Mouse (Mus musculus) liver, postnatal 0 days (tissue): ENCODE data around the gene Ccdc6. TPM values are rescaled to one million over a fixed set of nuclear protein-coding genes. Genes with fewer than 3 reads are reported as not detected.
"Not testable (repeated sequence)": the region's sequence is repeated elsewhere in the genome, so short reads cannot be mapped to it uniquely, and the experiment has no call there.

Source experiments
- ATAC-seq: fragments of 200-750 bp; cut with Nextera tagmentation; 2 replicates; pipeline ENCODE4 v1.8.0; 2017; ENCODE audit warnings: mild to moderate bottlenecking, moderate library complexity
- DNase-seq: peaks from one replicate; pipeline ENCODE4 v3.0.0-alpha.2; 2016
- H3K27ac ChIP-seq: fragments of 300-500 bp; sonication (generic); 2 replicates; pipeline ENCODE4 v1.5.1; 2014; ENCODE audit warnings: antibody characterized with exemption, moderate library complexity, mild to moderate bottlenecking, low read depth
- H3K27me3 ChIP-seq: fragments of 300-500 bp; sonication (generic); 2 replicates; pipeline ENCODE4 v1.6.1; 2014; ENCODE audit warnings: low read length, control low read depth, mixed read lengths; ENCODE audit not compliant: insufficient read depth
- H3K36me3 ChIP-seq: fragments of 300-500 bp; sonication (generic); replicated peaks from 2 replicates; pipeline ENCODE4 v1.6.1; 2014; ENCODE audit warnings: mild to moderate bottlenecking, control low read depth, low read length, moderate library complexity, mixed read lengths; ENCODE audit not compliant: insufficient read depth
- H3K4me1 ChIP-seq: fragments of 300-500 bp; sonication (generic); 2 replicates; pipeline ENCODE4 v1.6.1; 2014; ENCODE audit warnings: antibody characterized with exemption, mild to moderate bottlenecking, control low read depth; ENCODE audit not compliant: insufficient read depth
- H3K4me2 ChIP-seq: fragments of 300-500 bp; sonication (generic); 2 replicates; pipeline ENCODE4 v1.6.1; 2014; ENCODE audit warnings: low read depth, mild to moderate bottlenecking, low read length, moderate library complexity, mixed read lengths
- H3K4me3 ChIP-seq: fragments of 300-500 bp; sonication (generic); 2 replicates; pipeline ENCODE4 v1.5.1; 2014; ENCODE audit warnings: low read depth, low read length
- H3K9ac ChIP-seq: fragments of 300-500 bp; sonication (generic); replicated peaks from 2 replicates; pipeline ENCODE4 v1.6.1; 2014; ENCODE audit warnings: mild to moderate bottlenecking, moderate library complexity
- H3K9me3 ChIP-seq: fragments of 300-500 bp; sonication (generic); 2 replicates; pipeline ENCODE4 v1.6.1; 2016; ENCODE audit warnings: mild to moderate bottlenecking, control low read depth, low read length, mixed read lengths
- CTCF ChIP-seq: sonication (generic); IDR thresholded peaks from 2 replicates; pipeline ENCODE4 v1.5.1; 2016; ENCODE audit warnings: antibody characterized with exemption, low read depth
- EP300 ChIP-seq: IDR thresholded peaks from 2 replicates; pipeline ENCODE4 v1.6.1; 2016; ENCODE audit warnings: antibody characterized with exemption, low read depth, mild to moderate bottlenecking
- WGBS: fragments of 180-500 bp; shearing (Covaris S2); extraction: QIAGEN DNeasy Blood & Tissue Kit; methylation state at CpG from one replicate; pipeline ENCODE4 v1.1.7; 2014; ENCODE audit not compliant: insufficient replicate concordance; 5-methylcytosine and 5-hydroxymethylcytosine counted together
- polyA plus RNA-seq: library from polyadenylated mRNA; unstranded; fragments of >200 nt; fragmentation: Nextera tagmentation; extraction: Ambion mirVana; gene quantifications from 2 replicates; pipeline ENCODE4 v1.2.1, GENCODE M21; 2015

The Ccdc6 gene
- polyA plus RNA-seq, 1 experiment from 2014 or later: 6.3 TPM

DNA sequence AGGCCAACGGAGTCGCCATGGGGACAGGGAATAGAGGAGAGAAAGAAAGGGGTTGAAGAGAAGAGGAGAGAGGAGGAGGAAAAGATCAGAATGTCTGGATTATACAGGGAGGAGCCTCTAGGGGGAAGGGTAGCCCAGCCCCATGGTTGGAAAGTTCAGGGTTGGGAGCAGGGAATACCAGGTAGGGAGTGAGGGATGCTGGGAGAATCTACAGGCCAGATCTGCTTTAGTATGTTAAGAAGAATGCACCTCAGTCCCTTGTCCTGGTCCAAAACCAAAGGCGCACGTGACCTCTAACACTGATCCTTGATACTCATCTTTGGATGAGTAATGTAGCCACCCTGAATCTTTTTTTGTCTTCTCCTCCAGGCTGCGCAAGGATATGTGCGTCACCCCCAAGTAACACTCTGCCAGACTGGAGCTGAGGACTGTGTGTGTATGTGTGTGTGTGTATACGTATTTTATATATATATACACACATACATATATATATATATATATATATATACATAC is 102.1 kb downstream of the Ccdc6 start:
- peaks cover 17% of the 10 kb centered on the region for H3K4me1 ChIP-seq
- ATAC-seq (no peak), DNase-seq (no peak)
- H3K9ac ChIP-seq: no peak overlapping the region
- TF ChIP-seq CTCF (no peak), EP300 (no peak)
- H3K27ac ChIP-seq: no peak overlapping the region
- no peaks in the 10 kb centered on the region for H3K36me3 ChIP-seq
- 84% methylated on average over 7 of the region's 7 CpGs for WGBS
- no peaks in the 10 kb centered on the region for H3K27me3 ChIP-seq
- no peak overlapping the region for H3K4me3 ChIP-seq
- H3K4me2 ChIP-seq: no peak overlapping the region
- no peaks in the 10 kb centered on the region for H3K9me3 ChIP-seq

DNA sequence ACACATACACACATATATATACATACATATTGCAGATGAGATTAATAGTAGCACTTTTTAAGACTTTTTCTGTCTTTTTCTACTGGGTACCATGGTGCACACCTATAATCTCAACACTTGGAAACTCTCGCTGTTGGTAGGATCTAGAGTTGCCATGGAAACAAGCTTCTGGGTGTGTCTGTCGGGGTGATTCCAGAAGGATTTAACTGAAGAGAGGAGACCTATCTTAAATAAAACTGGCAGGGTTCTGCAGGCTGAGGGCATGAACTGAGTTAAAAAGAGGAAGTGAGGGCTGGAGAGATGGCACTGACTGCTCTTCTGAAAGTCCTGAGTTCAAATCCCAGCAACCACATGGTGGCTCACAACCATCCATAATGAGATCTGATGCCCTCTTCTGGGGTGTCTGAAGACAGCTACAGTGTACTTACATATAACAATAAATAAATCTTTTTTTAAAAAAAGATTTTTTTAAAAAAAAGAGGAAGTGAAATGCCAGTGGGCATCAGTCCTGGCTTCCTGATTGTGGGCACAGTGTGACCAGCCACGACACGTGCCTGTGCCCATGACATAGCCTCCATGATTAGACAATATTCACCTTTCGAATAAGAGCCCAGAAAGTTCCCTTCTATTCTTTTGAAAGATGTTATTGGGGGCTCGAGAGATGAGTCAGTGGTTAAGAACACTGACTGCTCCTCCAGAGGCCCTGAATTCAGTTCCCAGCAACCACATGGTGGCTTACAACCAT is 102.7 kb downstream of the Ccdc6 start:
- 61% methylated on average over 6 of the region's 6 CpGs for WGBS
- H3K36me3 ChIP-seq: no peaks in the 10 kb centered on the region
- H3K4me1 ChIP-seq: peaks cover 14% of the 10 kb centered on the region
- no peaks in the 10 kb centered on the region for H3K9me3 ChIP-seq
- no peak overlapping the region for H3K9ac ChIP-seq
- no peak overlapping the region for H3K4me3 ChIP-seq
- TF ChIP-seq CTCF (no peak), EP300 (no peak)
- DNase-seq (no peak), ATAC-seq (no peak)
- no peak overlapping the region for H3K27ac ChIP-seq
- H3K27me3 ChIP-seq: no peaks in the 10 kb centered on the region
- no peak overlapping the region for H3K4me2 ChIP-seq

- Histone ChIP-seq H3K4me2 (no peak overlapping the region; the same call in 1 of the 2 replicates), H3K36me3 (no peaks in the 10 kb centered on the region), H3K27me3 (no peaks in the 10 kb centered on the region), H3K4me3 (no peak overlapping the region), H3K4me1 (peaks cover 4% of the 10 kb centered on the region; the same call in 1 of the 2 replicates), H3K9me3 (no peaks in the 10 kb centered on the region), H3K9ac (no peak overlapping the region), H3K27ac (no peak overlapping the region)
- 39% methylated on average over 12 of the region's 12 CpGs for WGBS
- no peak for DNase-seq
- TF ChIP-seq EP300 (no peak), CTCF (no peak)
- peak; percentile 50 for ATAC-seq
Observed at GRCm38 (mm10) chr10:70200889-70201500, 104.1 kb downstream of the Ccdc6 start.

GRCm38 (mm10) chr10:70204505-70205399 is 107.8 kb downstream of the Ccdc6 start, which contains the start of gene Mrln:
Mrln (plus strand) TSS chr10:70204664.
- Histone ChIP-seq H3K9ac (no peak within 1 kb of the TSS), H3K36me3 (no peaks in the 10 kb centered on the region), H3K27ac (no peak within 1 kb of the TSS), H3K4me3 (no peak within 1 kb of the TSS), H3K4me2 (peak within 1 kb of the TSS; percentile 48), H3K27me3 (no peaks in the 10 kb centered on the region), H3K4me1 (no peaks in the 10 kb centered on the region), H3K9me3 (no peaks in the 10 kb centered on the region)
- no peak for DNase-seq
- WGBS: 58% methylated on average over 17 of the region's 17 CpGs
- no peak for TF ChIP-seq CTCF
- no peak for ATAC-seq

GRCm38 (mm10) chr10:70211281-70211680 is 114.4 kb downstream of the Ccdc6 start:
- Histone ChIP-seq H3K4me1 (no peaks in the 10 kb centered on the region), H3K4me2 (no peak overlapping the region), H3K27ac (no peak overlapping the region), H3K9me3 (no peaks in the 10 kb centered on the region), H3K4me3 (no peak overlapping the region), H3K9ac (no peak overlapping the region), H3K36me3 (no peaks in the 10 kb centered on the region), H3K27me3 (no peaks in the 10 kb centered on the region)
- 78% methylated on average over 9 of the region's 9 CpGs for WGBS
- TF ChIP-seq EP300 (no peak), CTCF (no peak)
- no peak for ATAC-seq
- DNase-seq: no peak

- Histone ChIP-seq H3K4me1 (no peaks in the 10 kb centered on the region), H3K36me3 (no peaks in the 10 kb centered on the region), H3K27me3 (no peaks in the 10 kb centered on the region), H3K4me2 (no peak overlapping the region), H3K9me3 (no peaks in the 10 kb centered on the region), H3K4me3 (no peak overlapping the region), H3K9ac (no peak overlapping the region), H3K27ac (no peak overlapping the region)
- ATAC-seq (no peak), DNase-seq (no peak)
- TF ChIP-seq EP300: no peak
- no peak for TF ChIP-seq CTCF
- 69% methylated on average over 5 of the region's 5 CpGs for WGBS
Observed at GRCm38 (mm10) chr10:70220971-70221370, 124.0 kb downstream of the Ccdc6 start.

- not testable (repeated sequence) for H3K4me3 ChIP-seq, H3K9me3 ChIP-seq, H3K36me3 ChIP-seq, H3K27ac ChIP-seq, H3K9ac ChIP-seq, H3K4me1 ChIP-seq, H3K4me2 ChIP-seq, DNase-seq, H3K27me3 ChIP-seq, ATAC-seq
- WGBS: 84% methylated on average over 8 of the region's 8 CpGs
Observed at GRCm38 (mm10) chr10:70222231-70222630, 125.3 kb downstream of the Ccdc6 start.
